Mouse (Mus musculus) bone marrow macrophage, adult 2 months (primary cell): ENCODE results near the gene Carmil1. TPM values are rescaled to one million over a fixed set of nuclear protein-coding genes. Genes with fewer than 3 reads are reported as not detected.

Experiments
- H3K27ac ChIP-seq: 2 replicates; pipeline ENCODE4 v1.5.1; 2012; ENCODE audit warnings: low read depth, low read length; ENCODE audit not compliant: insufficient read depth
- H3K4me1 ChIP-seq: 2 replicates; pipeline ENCODE4 v1.6.1; 2012; ENCODE audit warnings: low read length; ENCODE audit not compliant: control insufficient read depth, insufficient read depth
- H3K4me3 ChIP-seq: 2 replicates; pipeline ENCODE4 v1.5.1; 2012; ENCODE audit warnings: mild to moderate bottlenecking, low read length, moderate library complexity; ENCODE audit not compliant: insufficient read depth
- CTCF ChIP-seq: IDR thresholded peaks from 2 replicates; pipeline ENCODE4 v1.5.1; 2012; ENCODE audit warnings: low read depth, mild to moderate bottlenecking, low read length, moderate library complexity
- POLR2A ChIP-seq: IDR thresholded peaks from 2 replicates; pipeline ENCODE4 v1.6.1; 2012; ENCODE audit warnings: mild to moderate bottlenecking, low read depth, low read length, borderline replicate concordance
- polyA plus RNA-seq: library from polyadenylated mRNA; stranded (reverse); fragments of >200 nt; gene quantifications from 2 replicates; pipeline ENCODE4 v1.2.4, GENCODE M21; 2012; ENCODE audit not compliant: missing spikeins, insufficient read depth, insufficient read length

Gene Carmil1
- polyA plus RNA-seq, 1 experiment: 4.1 TPM

DNA sequence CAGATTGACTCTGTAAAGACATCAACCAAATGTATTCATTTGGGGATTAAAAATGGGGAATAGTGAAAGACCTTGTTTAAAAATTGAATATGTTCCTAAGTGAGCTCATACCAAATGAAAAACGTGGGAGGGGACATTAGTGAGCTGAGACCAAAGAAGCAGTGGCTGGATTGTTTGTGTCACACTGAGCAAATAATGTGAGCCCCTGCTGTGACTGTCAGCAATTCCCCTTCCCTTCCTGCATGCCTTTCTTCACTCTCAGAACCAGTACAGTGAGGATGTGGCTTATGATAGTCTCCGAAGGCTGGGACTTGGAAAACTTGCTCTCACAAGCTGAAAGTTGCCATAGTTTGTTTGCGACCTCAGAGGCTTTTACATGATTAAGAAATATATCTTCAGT, 295.5 kb downstream of the Carmil1 start:
- Histone ChIP-seq H3K4me3 (no peak overlapping the region), H3K27ac (no peak overlapping the region), H3K4me1 (no peaks in the 10 kb centered on the region)
- TF ChIP-seq CTCF (no peak), POLR2A (no peak)

DNA sequence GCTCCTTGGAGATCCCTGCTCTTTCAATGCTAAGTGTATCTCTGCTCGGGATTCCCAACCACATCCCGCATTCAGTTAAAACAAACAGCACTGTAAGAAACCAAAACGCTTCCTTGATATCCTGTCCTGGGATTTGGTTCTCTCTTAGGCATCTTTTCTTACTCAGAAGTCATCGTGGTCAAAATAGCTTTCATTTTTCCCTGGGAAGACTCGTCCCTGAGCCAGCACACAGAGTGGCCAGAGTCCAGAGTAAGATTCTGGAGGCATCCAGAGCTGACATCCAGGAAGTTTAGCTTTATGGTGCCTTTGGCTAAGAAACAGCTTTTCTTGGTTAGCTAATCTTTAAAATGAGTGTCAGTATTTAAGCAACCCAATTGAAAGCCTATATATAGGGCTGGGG, 308.3 kb downstream of the Carmil1 start:
- H3K27ac ChIP-seq: no peak overlapping the region
- H3K4me3 ChIP-seq: no peak overlapping the region
- H3K4me1 ChIP-seq: no peaks in the 10 kb centered on the region
- TF ChIP-seq POLR2A: no peak
- TF ChIP-seq CTCF: no peak

DNA sequence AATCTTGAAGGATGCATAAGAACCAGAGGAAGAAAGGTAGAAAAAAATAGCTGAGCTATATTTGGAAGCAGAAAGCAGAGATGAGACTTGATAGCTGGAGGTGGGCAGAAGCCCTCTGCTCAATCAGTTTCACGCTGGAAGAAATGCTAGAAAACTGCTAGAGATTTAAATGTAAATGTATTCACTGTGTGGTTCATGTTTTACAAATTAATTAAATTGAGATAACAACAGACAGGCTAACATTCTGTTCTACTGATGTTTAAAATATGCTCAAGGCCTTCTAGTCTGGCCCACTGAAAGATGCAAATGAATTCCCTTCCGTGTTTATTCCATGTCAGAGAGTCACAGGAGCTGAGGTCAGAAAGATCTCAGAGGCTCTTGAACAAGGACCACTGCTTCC, 308.7 kb downstream of the Carmil1 start:
- TF ChIP-seq CTCF (no peak), POLR2A (no peak)
- no peak overlapping the region for H3K27ac ChIP-seq
- H3K4me3 ChIP-seq: no peak overlapping the region
- H3K4me1 ChIP-seq: no peaks in the 10 kb centered on the region

DNA sequence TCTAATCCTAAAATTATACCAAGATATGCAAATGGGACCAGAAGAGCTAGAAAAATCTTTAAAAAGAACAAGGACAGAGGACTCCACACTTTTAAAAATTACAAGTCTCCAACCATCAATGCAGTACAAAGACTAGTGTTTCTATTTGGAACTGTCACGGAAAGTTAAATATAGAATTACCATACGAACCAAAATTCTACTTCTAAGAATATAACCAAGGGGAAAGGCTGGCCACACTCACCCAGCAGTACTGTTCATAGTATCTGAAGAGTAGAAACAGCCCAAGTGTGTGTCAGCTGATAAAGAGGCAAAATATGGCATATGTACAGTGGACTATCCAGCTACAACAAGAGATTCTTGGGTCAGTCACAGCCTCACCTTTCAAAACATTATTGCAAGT, 315.7 kb downstream of the Carmil1 start:
- Histone ChIP-seq H3K27ac (no peak overlapping the region), H3K4me1 (no peaks in the 10 kb centered on the region), H3K4me3 (no peak overlapping the region)
- TF ChIP-seq CTCF: no peak
- no peak for TF ChIP-seq POLR2A

Other genes with a start within 250 kb of the Carmil1 start
- 5.6 and 7.5 TPM in 2 replicates for gene Cmah, start 46.6 kb upstream of the Carmil1 start, polyA plus RNA-seq